Mouse (Mus musculus) left cerebral cortex, adult 8-10 months (tissue): ENCODE results near the gene Pi4ka. TPM values are rescaled to one million over a fixed set of nuclear protein-coding genes. Genes with fewer than 3 reads are reported as not detected.

Experiments used
- DNase-seq, 2 experiments: peaks; one replicate each; pipeline ENCODE4 v3.0.0; 2022; ENCODE audit warnings: low spot score in 2 of 2
- total RNA-seq, 4 experiments: library from RNA; stranded (reverse); gene quantifications; 2 replicates each; pipeline ENCODE4 v1.2.4; 2022

Gene Pi4ka
- total RNA-seq, 4 experiments from 2014 or later, result 312 to 368 (median 333) TPM

GRCm38 (mm10) chr16:17336089-17336488 lies 70.0 kb downstream of the Pi4ka start:
- DNase-seq, result no peak

GRCm38 (mm10) chr16:17334574-17334973 lies 71.5 kb downstream of the Pi4ka start:
- no peak for DNase-seq

- no peak for DNase-seq
These were observed 74.3 kb downstream of the Pi4ka start for GRCm38 (mm10) chr16:17331855-17332254.

- DNase-seq, result no peak
These were observed 75.0 kb downstream of the Pi4ka start, which contains the start of gene Serpind1 for GRCm38 (mm10) chr16:17331116-17331515. TSS of gene Serpind1 (plus strand) at chr16:17331371.

- peak in 1 of 2 experiments; percentile 58 for DNase-seq
These were observed 76.1 kb downstream of the Pi4ka start for GRCm38 (mm10) chr16:17329848-17330570.

- DNase-seq, result no peak
These were observed 80.0 kb downstream of the Pi4ka start for GRCm38 (mm10) chr16:17326064-17326463.

- DNase-seq, result no peak
These were observed 81.4 kb downstream of the Pi4ka start for GRCm38 (mm10) chr16:17324745-17325144.

- no peak for DNase-seq
These were observed 84.6 kb downstream of the Pi4ka start for GRCm38 (mm10) chr16:17321481-17321880.

- no peak for DNase-seq
These were observed 89.6 kb downstream of the Pi4ka start for GRCm38 (mm10) chr16:17316554-17316953.

- no peak for DNase-seq
These were observed 93.6 kb downstream of the Pi4ka start for GRCm38 (mm10) chr16:17312531-17312930.

- no peak for DNase-seq
These were observed 97.1 kb downstream of the Pi4ka start for GRCm38 (mm10) chr16:17309036-17309435.

GRCm38 (mm10) chr16:17307461-17307860 lies 98.7 kb downstream of the Pi4ka start:
- no peak for DNase-seq

GRCm38 (mm10) chr16:17303521-17304245 lies 102.4 kb downstream of the Pi4ka start:
- no peak for DNase-seq

- no peak for DNase-seq
These were observed 105.3 kb downstream of the Pi4ka start for GRCm38 (mm10) chr16:17300818-17301217.

- DNase-seq, result peak in 1 of 2 experiments; percentile 53
These were observed 113.4 kb downstream of the Pi4ka start for GRCm38 (mm10) chr16:17292751-17293150.

GRCm38 (mm10) chr16:17291016-17291415 lies 115.1 kb downstream of the Pi4ka start:
- no peak for DNase-seq

- DNase-seq, result no peak
These were observed 119.0 kb downstream of the Pi4ka start for GRCm38 (mm10) chr16:17287103-17287502.

- no peak for DNase-seq
These were observed 123.0 kb downstream of the Pi4ka start for GRCm38 (mm10) chr16:17283151-17283550.

- DNase-seq, result no peak
These were observed 125.6 kb downstream of the Pi4ka start for GRCm38 (mm10) chr16:17280471-17280870.

- peak; percentile 56 to 75 for DNase-seq
These were observed 128.5 kb downstream of the Pi4ka start for GRCm38 (mm10) chr16:17277342-17278211.
